Mouse (Mus musculus) thymus, adult 2 months (tissue): Measurements from ENCODE around the gene Gnl1.

Source experiments
- CTCF ChIP-seq: fragments of 200-500 bp; IDR thresholded peaks from 2 replicates; pipeline ENCODE4 v1.5.1; 2012; ENCODE audit warnings: mild to moderate bottlenecking, control low read depth, low read length, moderate library complexity, borderline replicate concordance; ENCODE audit not compliant: control insufficient read depth, poor library complexity, insufficient read depth; ENCODE audit errors: extremely low read depth
- POLR2A ChIP-seq: fragments of 200-500 bp; IDR thresholded peaks from 2 replicates; pipeline ENCODE4 v1.6.1; 2012; ENCODE audit warnings: mild to moderate bottlenecking, low read length, control low read depth, moderate library complexity; ENCODE audit not compliant: control insufficient read depth, poor library complexity, insufficient read depth; ENCODE audit errors: extremely low read depth

GRCm38 (mm10) chr17:36020191-36021073 is 40.8 kb downstream of the Gnl1 start, which contains the start of gene H2-T24:
- TF ChIP-seq CTCF: no peak
- TF ChIP-seq POLR2A: no peak
